Mouse (Mus musculus): ENCODE data around the gene 1700074P13Rik. TPM values are rescaled to one million over a fixed set of nuclear protein-coding genes. Genes with fewer than 3 reads are reported as not detected.
"Not testable (repeated sequence)": the region's sequence is repeated elsewhere in the genome, so short reads cannot be mapped to it uniquely, and the experiment has no call there.

Gene 1700074P13Rik
- total RNA-seq (2015; ENCODE audit: low replicate concordance) (not detected in 2 replicates), total RNA-seq (2017; ENCODE audit: low replicate concordance) (not detected in 2 replicates)

- no peak for ATAC-seq (replicated peaks; ENCODE audit: low FRiP score, poor library complexity, severe bottlenecking)
These were observed at the start of gene 1700074P13Rik for GRCm38 (mm10) chr6:40940457-40940856. Gene 1700074P13Rik (minus strand): TSS chr6:40940557.

- ATAC-seq (replicated peaks; ENCODE audit: low FRiP score, poor library complexity, severe bottlenecking): not testable (repeated sequence)
These were observed 24.1 kb upstream of the 1700074P13Rik start, which contains the start of gene 1810009J06Rik for GRCm38 (mm10) chr6:40964454-40964853. Gene 1810009J06Rik (plus strand): TSS chr6:40964754.

DNA sequence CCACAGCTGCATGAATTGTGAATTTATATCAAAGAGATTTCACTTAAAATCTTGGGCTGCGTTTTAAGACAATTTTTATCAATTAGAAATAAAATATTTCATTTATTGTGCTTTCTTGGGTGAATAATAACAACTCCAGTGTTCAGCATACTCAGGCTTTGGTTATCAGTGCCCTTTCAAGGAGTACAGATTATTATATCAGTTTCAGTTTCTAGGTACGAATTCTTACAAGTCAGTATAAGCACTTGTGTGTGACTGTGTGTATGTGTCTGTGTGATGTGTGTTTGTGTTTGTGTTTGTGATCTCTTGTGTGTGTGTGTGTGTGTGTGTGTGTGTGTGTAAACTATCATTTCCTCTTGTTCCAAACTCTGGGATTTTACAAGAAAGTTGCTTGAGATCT lies 13.4 kb upstream of the 1700074P13Rik start:
- no peak for ATAC-seq (replicated peaks; ENCODE audit: low FRiP score, poor library complexity, severe bottlenecking)

DNA sequence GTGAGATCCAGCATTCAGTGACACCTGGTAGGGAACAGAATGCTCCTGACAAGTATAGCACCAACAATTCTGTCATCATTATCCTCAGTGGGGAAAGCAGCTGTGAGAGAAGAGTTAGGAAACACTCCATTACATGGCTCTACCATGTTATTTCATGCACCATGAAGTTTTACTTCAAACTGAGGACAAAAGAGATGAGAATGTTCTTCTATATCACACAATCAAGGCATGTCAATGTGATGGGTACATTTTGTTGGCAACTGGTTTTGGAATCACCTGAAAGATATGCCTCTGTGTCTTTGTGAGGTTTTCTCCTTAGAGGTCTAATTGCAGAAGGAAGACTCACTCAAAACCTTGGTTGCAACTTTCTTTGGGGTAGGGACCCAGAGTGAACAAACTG lies 11.4 kb upstream of the 1700074P13Rik start, which contains the start of gene Gm4744:
Gene Gm4744 (minus strand): TSS at position 101 of the 400 bp plus-strand sequence.
- ATAC-seq (replicated peaks; ENCODE audit: low FRiP score, poor library complexity, severe bottlenecking): no peak

- ATAC-seq (replicated peaks; ENCODE audit: low FRiP score, poor library complexity, severe bottlenecking): no peak
These were observed 20.4 kb downstream of the 1700074P13Rik start for GRCm38 (mm10) chr6:40919954-40920353.

GRCm38 (mm10) chr6:40900287-40900686 lies 40.1 kb downstream of the 1700074P13Rik start, which contains the start of gene Prss58:
Gene Prss58 (minus strand): TSS chr6:40900387.
- ATAC-seq (replicated peaks; ENCODE audit: low FRiP score, poor library complexity, severe bottlenecking): no peak

DNA sequence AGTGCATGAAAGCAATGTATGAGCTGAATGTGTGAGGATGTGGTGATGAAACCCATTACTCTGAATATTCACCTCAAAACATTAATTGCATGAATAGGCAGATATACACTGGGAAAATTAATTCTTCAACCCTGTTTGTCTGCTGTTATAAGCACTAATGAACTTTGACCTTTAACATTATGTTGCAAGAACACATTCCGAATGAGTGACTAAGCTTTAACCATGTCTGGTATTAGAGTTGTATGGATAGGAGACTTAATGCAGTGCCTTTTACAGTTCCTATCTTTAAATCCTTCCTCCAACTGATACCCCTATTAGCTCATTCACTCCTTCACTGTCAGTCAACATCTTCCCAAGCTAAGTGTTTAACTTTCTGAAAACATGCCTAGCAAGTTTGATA lies 45.6 kb downstream of the 1700074P13Rik start:
- ATAC-seq (replicated peaks; ENCODE audit: low FRiP score, poor library complexity, severe bottlenecking): no peak

- no peak for ATAC-seq (replicated peaks; ENCODE audit: low FRiP score, poor library complexity, severe bottlenecking)
These were observed 46.8 kb downstream of the 1700074P13Rik start for GRCm38 (mm10) chr6:40893577-40893976.

GRCm38 (mm10) chr6:40891754-40892153 lies 48.6 kb downstream of the 1700074P13Rik start:
- ATAC-seq (replicated peaks; ENCODE audit: low FRiP score, poor library complexity, severe bottlenecking): no peak

GRCm38 (mm10) chr6:40890973-40891372 lies 49.4 kb downstream of the 1700074P13Rik start:
- no peak for ATAC-seq (replicated peaks; ENCODE audit: low FRiP score, poor library complexity, severe bottlenecking)

DNA sequence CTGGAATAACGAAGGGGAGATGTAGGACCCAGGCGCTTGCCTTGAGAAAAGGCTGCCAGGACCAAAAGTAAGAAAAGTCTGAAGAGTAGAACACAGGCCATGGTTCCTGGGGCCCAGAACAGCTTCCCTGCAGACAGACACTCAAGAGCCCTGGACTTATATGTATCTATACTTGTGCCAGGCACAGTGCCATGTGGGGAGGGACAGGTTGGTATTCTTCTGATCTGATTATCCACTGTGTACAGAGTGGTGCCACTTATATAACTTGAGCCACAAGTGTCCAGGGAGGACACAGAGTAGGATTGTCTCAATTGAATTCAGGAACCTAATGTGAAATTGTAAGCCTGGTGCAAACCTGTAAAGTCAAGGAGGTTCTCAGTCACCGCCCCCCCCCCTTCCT lies 53.0 kb downstream of the 1700074P13Rik start, which contains the start of gene Moxd2:
Gene Moxd2 (minus strand): TSS at position 101 of the 400 bp plus-strand sequence.
- ATAC-seq (replicated peaks; ENCODE audit: low FRiP score, poor library complexity, severe bottlenecking): no peak

Other genes with a start within 250 kb of the 1700074P13Rik start
- gene Moxd2, start 53.1 kb downstream of the 1700074P13Rik start, total RNA-seq (2015; ENCODE audit: low replicate concordance): not detected in 2 replicates
- not detected in 2 replicates for gene Moxd2, start 53.1 kb downstream of the 1700074P13Rik start, total RNA-seq (2017; ENCODE audit: low replicate concordance)
- gene Prss58, start 40.2 kb downstream of the 1700074P13Rik start, total RNA-seq (2015; ENCODE audit: low replicate concordance): not detected in 2 replicates
- not detected in 2 replicates for gene Prss58, start 40.2 kb downstream of the 1700074P13Rik start, total RNA-seq (2017; ENCODE audit: low replicate concordance)
- not detected in 2 replicates for gene Gm4744, start 11.3 kb upstream of the 1700074P13Rik start, total RNA-seq (2015; ENCODE audit: low replicate concordance)
- not detected in 2 replicates for gene Gm4744, start 11.3 kb upstream of the 1700074P13Rik start, total RNA-seq (2017; ENCODE audit: low replicate concordance)
- gene 1810009J06Rik, start 24.2 kb upstream of the 1700074P13Rik start, total RNA-seq (2015; ENCODE audit: low replicate concordance): not detected in 2 replicates
- gene 1810009J06Rik, start 24.2 kb upstream of the 1700074P13Rik start, total RNA-seq (2017; ENCODE audit: low replicate concordance): not detected in 2 replicates
- gene Gm2663, start 58.9 kb upstream of the 1700074P13Rik start, total RNA-seq (2015; ENCODE audit: low replicate concordance): not detected in 2 replicates
- gene Gm2663, start 58.9 kb upstream of the 1700074P13Rik start, total RNA-seq (2017; ENCODE audit: low replicate concordance): not detected in 2 replicates
- not detected in 2 replicates for gene 2210010C04Rik, start 95.0 kb upstream of the 1700074P13Rik start, total RNA-seq (2015; ENCODE audit: low replicate concordance)
- not detected in 2 replicates for gene 2210010C04Rik, start 95.0 kb upstream of the 1700074P13Rik start, total RNA-seq (2017; ENCODE audit: low replicate concordance)

Data from erythroid progenitor cell, adult 5-6 weeks (primary cell).